Mouse (Mus musculus): ENCODE measurements at regions not wholly inside any gene's neighbourhood (a gene's known extent, or its start where the extent isn't known, plus 50 kb on each side); places are given as distances from the start of the nearest gene placed in this dataset.
"Not testable (repeated sequence)": the region's sequence is repeated elsewhere in the genome, so short reads cannot be mapped to it uniquely, and the experiment has no call there.

GRCm38 (mm10) chr12:82056782-82057611, 112.1 kb upstream of the Sipa1l1 start:
- not testable (repeated sequence) for DNase-seq

- no peak for DNase-seq
Measured at GRCm38 (mm10) chr12:82064986-82065385, 104.1 kb upstream of the Sipa1l1 start.

- no peak for DNase-seq
Measured at GRCm38 (mm10) chr12:82066860-82067259, 102.3 kb upstream of the Sipa1l1 start.

- DNase-seq, result no peak
Measured at GRCm38 (mm10) chr12:82069621-82070020, 99.5 kb upstream of the Sipa1l1 start.

GRCm38 (mm10) chr12:82072810-82073465, 96.2 kb upstream of the Sipa1l1 start:
- DNase-seq, result peak; percentile 37

- DNase-seq, result no peak
Measured at GRCm38 (mm10) chr12:82075479-82076221, 93.5 kb upstream of the Sipa1l1 start.

- DNase-seq, result no peak
Measured at GRCm38 (mm10) chr12:82076766-82077165, 92.4 kb upstream of the Sipa1l1 start.

GRCm38 (mm10) chr12:82077945-82078344, 91.2 kb upstream of the Sipa1l1 start:
- DNase-seq, result no peak

GRCm38 (mm10) chr12:82078740-82079139, 90.4 kb upstream of the Sipa1l1 start:
- DNase-seq, result no peak

GRCm38 (mm10) chr12:82080196-82080880, 88.8 kb upstream of the Sipa1l1 start:
- no peak for DNase-seq

GRCm38 (mm10) chr12:82082596-82082995, 86.5 kb upstream of the Sipa1l1 start:
- peak; percentile 6 for DNase-seq

GRCm38 (mm10) chr12:82085771-82086400, 83.2 kb upstream of the Sipa1l1 start:
- DNase-seq, result no peak

GRCm38 (mm10) chr12:82086441-82086840, 82.7 kb upstream of the Sipa1l1 start:
- DNase-seq, result no peak

- no peak for DNase-seq
Measured at GRCm38 (mm10) chr12:82089288-82089687, 79.8 kb upstream of the Sipa1l1 start.

- DNase-seq, result no peak
Measured at GRCm38 (mm10) chr12:82093317-82093716, 75.8 kb upstream of the Sipa1l1 start.

- DNase-seq, result no peak
Measured at GRCm38 (mm10) chr12:82095396-82095795, 73.7 kb upstream of the Sipa1l1 start.

GRCm38 (mm10) chr12:82097126-82097525, 72.0 kb upstream of the Sipa1l1 start:
- DNase-seq, result no peak

GRCm38 (mm10) chr12:82097620-82098019, 71.5 kb upstream of the Sipa1l1 start:
- no peak for DNase-seq

- peak; percentile 50 for DNase-seq
Measured at GRCm38 (mm10) chr12:82104211-82104610, 64.9 kb upstream of the Sipa1l1 start.

- no peak for DNase-seq
Measured at GRCm38 (mm10) chr12:82105184-82106031, 63.7 kb upstream of the Sipa1l1 start.

GRCm38 (mm10) chr12:82115766-82116165, 53.4 kb upstream of the Sipa1l1 start:
- DNase-seq, result no peak

All from lung, postnatal 36 days (tissue).